Mouse (Mus musculus): Measurements from ENCODE around the gene Nek2. TPM values are rescaled to one million over a fixed set of nuclear protein-coding genes. Genes with fewer than 3 reads are reported as not detected.

The Nek2 gene
- polyA plus RNA-seq, 1 experiment from 2014 or later = 40.5 TPM

Other genes starting within 250 kb of the Nek2 start
- 75.6 and 78.7 TPM in 2 replicates for gene Dtl, start 245.9 kb upstream of the Nek2 start, polyA plus RNA-seq (2016; fragmentation: Nextera tagmentation; extraction: Ambion mirVana)
- 75.2 and 75.4 TPM in 2 replicates for gene Ints7, start 245.8 kb upstream of the Nek2 start, polyA plus RNA-seq (2016; fragmentation: Nextera tagmentation; extraction: Ambion mirVana)
- 37.2 and 40.3 TPM in 2 replicates for gene Lpgat1, start 103.6 kb upstream of the Nek2 start, polyA plus RNA-seq (2016; fragmentation: Nextera tagmentation; extraction: Ambion mirVana)
- 3.3 and 3.9 TPM in 2 replicates for gene Slc30a1, start 85.3 kb downstream of the Nek2 start, polyA plus RNA-seq (2016; fragmentation: Nextera tagmentation; extraction: Ambion mirVana)
- 5.2 and 6.0 TPM in 2 replicates for gene Rd3, start 155.9 kb downstream of the Nek2 start, polyA plus RNA-seq (2016; fragmentation: Nextera tagmentation; extraction: Ambion mirVana)

All from embryonic facial prominence, embryonic 12.5 days (tissue).